Mouse (Mus musculus) effector memory CD4-positive, alpha-beta T cell, adult 5 months (primary cell): ENCODE data around the gene Tpp2. TPM values are rescaled to one million over a fixed set of nuclear protein-coding genes. Genes with fewer than 3 reads are reported as not detected.

Experiments
- polyA plus RNA-seq: library from polyadenylated mRNA; unstranded; fragments of 100-300 nt; shearing (Covaris generic); gene quantifications from one replicate; pipeline ENCODE4 v1.2.1, GENCODE M21; 2017

Gene Tpp2
- 201 TPM for polyA plus RNA-seq

DNA sequence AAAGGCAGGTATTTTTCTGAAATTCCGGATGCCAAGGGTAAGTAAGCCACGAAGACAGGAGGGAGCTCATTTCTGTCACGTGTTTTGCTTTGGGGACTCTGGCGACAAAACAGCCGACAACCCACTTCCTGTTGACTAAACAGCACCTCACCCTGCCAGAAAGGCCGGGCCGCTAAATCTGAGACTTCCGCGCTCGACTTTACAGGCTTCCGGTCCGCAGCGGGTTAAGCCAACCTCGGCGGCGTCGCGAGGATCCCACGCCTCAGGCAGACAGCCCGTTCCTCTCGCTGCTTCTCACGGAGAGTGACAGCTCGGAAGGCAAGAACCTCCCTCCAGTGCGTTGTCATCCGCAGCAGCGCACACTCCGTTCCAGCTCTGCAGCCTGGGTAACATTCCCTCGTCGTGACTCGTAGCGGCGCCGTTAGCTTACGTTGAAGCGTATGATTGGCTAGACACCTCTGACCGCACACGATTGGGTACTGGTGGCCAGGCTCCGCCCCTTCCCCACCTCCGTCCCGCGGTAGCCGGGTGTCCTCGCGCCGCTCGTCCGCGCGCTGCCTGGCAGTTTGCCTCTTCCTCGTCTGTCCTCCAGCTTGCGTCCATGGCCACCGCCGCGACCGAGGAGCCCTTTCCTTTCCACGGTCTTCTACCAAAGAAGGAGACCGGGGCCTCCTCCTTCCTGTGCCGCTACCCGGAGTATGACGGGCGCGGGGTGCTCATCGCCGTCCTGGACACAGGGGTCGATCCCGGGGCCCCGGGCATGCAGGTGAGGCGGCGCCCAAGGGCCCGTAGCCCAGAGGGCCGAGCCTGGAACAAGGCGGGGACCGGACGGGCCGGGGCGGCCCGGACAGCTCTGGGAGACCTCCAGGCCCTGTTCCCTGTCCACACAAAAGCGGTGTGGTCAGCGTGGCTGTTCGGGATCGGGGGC, at the start of gene Tpp2:
Gene Tpp2, plus strand, starts transcription at position 160 of the 928 bp plus-strand sequence.

DNA sequence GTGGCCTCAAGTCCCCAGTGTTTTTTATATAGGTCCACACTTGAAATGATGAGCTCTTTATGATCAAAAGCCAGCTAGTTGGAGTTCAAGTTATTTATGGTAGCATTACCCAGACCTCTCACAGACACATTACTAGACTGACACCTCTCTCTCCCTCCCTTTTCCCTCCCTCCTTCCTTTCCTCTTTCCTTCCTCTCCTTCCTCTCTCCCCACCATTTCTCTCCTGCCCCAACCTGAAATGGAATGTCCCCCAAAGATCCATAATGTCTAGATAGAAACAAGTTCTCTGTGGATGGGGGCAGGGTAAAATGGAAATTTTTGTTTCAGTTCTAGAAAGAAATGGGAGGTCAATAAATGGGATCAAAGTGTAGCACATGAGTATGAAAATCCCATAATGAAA, 86.5 kb downstream of the Tpp2 start, which contains the start of gene Mettl21c:
Gene Mettl21c, minus strand, starts transcription at position 101 of the 400 bp plus-strand sequence.

Other genes starting within 250 kb of the Tpp2 start
- not detected for gene 1500015O10Rik, start 203.0 kb upstream of the Tpp2 start, polyA plus RNA-seq
- gene Uxs1, start 105.8 kb upstream of the Tpp2 start, polyA plus RNA-seq: 10.4 TPM
- 0.32 TPM for gene Mettl21c, start 86.4 kb downstream of the Tpp2 start, polyA plus RNA-seq
- gene Gm8251, start 128.3 kb downstream of the Tpp2 start, polyA plus RNA-seq: 0.30 TPM
- 94.1 TPM for gene Tex30, start 168.8 kb downstream of the Tpp2 start, polyA plus RNA-seq
- gene Kdelc1, start 185.2 kb downstream of the Tpp2 start, polyA plus RNA-seq: 10.9 TPM
- 7.9 TPM for gene Bivm, start 185.3 kb downstream of the Tpp2 start, polyA plus RNA-seq
- gene Ercc5, start 214.1 kb downstream of the Tpp2 start, polyA plus RNA-seq: 24.5 TPM